Mouse (Mus musculus) cerebellum, adult 11 months (tissue): Measurements from ENCODE around the gene Mrln.
"Not testable (repeated sequence)": the region's sequence is repeated elsewhere in the genome, so short reads cannot be mapped to it uniquely, and the experiment has no call there.

Source experiments
- DNase-seq: peaks from one replicate; pipeline ENCODE4 v3.0.0; 2022

Gene Mrln

DNA sequence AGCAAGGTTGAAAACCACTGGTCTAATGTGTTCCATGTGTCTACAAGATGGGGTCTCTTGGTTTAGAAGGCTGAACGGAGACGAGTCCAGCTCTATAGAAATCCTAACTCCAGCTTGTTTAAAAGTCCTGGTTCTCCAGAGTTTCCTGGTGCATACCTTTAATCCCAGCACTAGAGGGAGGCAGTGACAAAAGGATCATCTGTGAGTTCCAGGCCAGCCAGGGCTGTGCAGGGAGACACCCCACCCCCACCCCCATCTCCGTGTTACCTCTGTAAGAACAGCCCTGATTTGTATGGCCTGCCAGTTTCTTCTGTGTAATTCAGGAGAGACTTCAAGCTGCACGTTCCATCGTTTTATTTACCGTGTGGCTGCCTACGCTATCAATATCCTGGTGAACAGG is 8.7 kb upstream of the Mrln start:
- no peak for DNase-seq

DNA sequence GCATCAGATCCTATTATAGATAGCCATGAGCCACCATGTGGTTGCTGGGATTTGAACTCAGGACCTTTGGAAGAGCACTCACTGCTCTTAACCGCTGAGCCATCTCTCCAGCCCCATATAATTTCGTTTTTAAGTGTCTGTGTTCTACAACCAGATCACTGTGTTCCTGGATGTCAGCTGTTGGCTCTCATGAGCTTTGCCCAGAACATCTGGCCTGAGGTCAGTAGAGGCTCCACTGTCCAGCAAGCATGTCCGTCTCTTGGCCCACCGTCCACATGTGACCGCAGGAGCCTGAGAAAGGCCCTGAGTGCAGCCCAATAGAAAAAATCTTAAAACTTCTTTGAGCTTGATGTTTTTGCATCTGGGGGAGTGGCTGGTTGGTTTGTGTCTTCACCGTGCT is 7.8 kb upstream of the Mrln start:
- DNase-seq = no peak

DNA sequence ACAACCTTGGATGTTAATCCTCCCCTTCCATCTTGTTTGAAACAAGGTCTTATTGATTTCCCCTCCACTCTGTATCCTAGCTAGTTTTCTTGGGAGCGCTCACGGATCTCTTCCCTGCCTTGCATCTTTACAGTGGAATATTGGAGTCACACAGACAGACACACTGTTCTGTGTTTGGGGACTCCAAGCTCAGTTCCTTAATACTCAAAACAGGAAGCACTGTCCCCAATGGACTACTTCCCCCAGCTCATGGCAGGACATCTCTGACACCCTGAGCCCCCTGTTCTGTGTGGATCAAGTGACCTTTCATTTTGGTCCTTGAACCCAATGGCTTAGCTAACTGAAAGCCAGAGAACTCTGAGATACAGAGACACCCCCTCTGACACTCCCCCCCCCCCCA is 6.9 kb upstream of the Mrln start:
- no peak for DNase-seq

DNA sequence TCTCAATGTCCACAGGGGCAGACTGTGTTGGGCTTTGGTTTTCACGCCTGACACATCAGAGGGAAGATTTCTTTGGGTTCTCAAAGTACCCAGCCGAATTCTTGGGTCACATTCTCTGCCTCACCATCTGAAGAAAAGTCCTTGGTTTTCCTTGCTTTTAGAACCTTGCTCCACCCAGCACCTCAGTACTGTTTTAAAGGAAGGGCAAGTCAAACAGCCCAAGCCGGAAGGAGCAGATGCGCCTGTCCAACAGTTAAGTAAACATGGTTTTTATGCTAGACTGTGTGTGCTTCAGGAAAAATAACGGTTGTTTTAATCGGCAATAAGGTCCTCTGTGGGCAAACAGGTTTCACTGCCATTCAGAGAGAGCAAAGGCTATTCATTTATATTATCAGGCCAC is 6.5 kb upstream of the Mrln start:
- no peak for DNase-seq

DNA sequence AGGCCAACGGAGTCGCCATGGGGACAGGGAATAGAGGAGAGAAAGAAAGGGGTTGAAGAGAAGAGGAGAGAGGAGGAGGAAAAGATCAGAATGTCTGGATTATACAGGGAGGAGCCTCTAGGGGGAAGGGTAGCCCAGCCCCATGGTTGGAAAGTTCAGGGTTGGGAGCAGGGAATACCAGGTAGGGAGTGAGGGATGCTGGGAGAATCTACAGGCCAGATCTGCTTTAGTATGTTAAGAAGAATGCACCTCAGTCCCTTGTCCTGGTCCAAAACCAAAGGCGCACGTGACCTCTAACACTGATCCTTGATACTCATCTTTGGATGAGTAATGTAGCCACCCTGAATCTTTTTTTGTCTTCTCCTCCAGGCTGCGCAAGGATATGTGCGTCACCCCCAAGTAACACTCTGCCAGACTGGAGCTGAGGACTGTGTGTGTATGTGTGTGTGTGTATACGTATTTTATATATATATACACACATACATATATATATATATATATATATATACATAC is 5.5 kb upstream of the Mrln start:
- no peak for DNase-seq

DNA sequence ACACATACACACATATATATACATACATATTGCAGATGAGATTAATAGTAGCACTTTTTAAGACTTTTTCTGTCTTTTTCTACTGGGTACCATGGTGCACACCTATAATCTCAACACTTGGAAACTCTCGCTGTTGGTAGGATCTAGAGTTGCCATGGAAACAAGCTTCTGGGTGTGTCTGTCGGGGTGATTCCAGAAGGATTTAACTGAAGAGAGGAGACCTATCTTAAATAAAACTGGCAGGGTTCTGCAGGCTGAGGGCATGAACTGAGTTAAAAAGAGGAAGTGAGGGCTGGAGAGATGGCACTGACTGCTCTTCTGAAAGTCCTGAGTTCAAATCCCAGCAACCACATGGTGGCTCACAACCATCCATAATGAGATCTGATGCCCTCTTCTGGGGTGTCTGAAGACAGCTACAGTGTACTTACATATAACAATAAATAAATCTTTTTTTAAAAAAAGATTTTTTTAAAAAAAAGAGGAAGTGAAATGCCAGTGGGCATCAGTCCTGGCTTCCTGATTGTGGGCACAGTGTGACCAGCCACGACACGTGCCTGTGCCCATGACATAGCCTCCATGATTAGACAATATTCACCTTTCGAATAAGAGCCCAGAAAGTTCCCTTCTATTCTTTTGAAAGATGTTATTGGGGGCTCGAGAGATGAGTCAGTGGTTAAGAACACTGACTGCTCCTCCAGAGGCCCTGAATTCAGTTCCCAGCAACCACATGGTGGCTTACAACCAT is 4.8 kb upstream of the Mrln start:
- DNase-seq = no peak

DNA sequence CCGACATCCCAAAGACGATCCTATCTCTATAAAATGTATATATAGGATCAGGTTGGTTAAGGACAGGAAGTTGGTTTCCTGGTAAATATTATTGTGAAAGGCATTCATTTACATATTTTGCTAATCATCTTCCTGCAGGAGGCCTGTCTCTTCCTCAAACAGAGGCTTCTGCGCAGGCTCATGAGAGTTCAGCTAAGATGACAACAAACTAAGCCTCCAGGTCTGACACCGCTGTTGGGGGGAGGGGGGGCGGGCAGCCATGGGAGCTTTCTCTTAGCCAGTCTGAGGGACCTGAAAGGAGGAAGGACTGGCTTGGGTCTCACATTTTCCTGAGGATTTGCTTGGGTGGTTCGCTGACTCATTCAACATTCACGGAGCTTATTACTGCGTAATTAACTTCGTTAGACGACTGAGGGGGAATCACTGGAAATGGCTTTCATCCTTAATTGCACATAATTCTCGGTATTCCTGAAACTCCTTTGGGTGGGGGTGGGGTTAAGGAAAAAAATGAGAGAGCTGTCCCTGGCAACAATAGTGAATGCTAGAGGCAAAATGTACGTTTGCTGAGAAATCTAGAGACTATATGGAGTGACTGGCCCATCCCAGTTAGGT is 3.5 kb upstream of the Mrln start:
- DNase-seq = no peak

DNA sequence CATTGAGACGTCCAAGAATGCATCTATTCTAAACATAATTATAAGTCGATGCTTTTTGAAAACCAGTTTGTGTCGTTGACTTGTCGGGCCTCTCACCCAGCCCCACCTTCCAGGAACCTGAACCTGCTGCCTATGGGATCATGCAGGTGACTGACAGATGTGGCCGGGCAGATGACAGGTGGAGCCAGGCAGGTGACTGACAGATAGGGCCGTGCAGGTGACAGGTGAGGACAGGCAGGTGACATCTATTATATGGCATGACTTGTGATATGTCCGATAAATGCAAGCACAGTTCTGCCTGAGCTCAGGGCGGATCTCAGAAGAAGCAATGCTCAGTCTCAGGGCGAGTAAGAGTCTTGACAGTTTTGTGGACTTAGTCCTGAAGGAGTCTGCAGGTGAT is 6.8 kb downstream of the Mrln start:
- no peak for DNase-seq

DNA sequence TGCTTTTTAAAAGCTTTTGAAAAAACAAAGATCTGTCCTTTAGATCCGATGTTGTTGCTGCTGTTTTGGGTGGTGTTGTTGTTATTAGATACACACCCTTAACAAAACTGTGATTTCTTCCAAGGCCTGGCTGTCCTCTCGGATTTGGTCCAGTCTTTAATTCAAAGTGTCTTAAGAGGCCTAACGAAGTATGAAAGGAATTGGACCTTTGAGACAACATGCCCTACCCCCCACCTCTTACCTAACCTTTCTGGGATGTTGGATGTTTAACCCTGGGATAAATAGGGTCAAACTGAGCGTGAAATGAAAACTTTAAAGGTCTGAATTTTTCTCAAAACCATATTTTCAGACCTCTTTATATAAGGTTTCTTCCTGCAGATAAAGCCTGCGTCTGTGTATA is 16.5 kb downstream of the Mrln start:
- DNase-seq = no peak

DNA sequence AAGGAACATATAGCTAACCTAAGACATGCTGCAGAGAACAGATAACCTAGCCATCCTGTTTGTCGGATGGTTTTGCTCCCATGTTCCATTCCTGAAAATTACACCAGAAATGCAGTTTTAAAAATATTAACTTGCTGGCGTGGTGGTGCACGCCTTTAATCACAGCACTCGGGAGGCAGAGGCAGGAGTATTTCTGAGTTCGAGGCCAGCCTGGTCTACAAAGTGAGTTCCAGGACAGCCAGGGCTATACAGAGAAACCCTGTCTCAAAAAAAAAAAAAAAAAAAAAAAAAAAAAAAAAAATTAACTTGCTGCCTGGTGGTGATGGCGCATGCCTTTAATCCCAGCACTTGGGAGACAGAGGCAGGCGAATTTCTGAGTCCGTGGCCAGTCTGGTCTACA is 17.8 kb downstream of the Mrln start:
- not testable (repeated sequence) for DNase-seq

DNA sequence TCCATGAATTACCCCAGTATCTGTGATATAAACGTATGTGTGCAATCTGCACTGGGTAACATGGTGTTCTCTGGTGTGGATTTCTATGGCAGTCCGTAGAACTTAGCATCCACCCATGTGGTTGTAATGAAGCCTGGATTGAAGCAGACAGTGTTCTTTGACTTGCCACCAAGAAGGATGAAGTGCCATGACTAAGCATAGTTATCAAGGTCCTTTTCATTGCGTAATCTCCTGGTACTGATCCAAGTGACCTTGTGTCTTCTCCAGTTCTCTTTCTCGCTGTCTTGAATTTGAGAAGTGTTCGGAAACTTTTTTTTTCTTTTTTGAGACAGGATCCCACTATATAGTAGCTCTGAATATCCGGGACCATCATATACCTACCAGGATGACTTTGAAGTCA is 20.1 kb downstream of the Mrln start:
- DNase-seq = no peak

DNA sequence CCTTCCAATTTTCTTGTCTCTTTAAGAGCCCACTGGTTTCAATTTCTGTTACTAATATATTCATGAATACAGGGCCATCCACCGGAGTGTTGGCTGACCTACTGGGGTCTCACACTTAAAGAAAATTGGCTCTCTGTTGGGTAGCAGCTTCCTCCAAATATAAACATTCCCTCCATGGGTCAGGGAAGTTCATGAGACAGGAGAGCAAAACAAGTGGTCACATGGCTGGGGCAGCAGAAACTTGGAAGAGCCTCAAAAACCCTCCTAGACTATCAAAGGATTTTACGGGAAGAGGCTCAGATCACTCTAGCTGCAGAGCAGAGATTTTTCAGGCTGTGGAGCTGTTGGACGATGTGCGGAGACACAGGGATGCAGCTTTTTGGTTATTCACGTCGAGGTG is 21.3 kb downstream of the Mrln start:
- DNase-seq = no peak

DNA sequence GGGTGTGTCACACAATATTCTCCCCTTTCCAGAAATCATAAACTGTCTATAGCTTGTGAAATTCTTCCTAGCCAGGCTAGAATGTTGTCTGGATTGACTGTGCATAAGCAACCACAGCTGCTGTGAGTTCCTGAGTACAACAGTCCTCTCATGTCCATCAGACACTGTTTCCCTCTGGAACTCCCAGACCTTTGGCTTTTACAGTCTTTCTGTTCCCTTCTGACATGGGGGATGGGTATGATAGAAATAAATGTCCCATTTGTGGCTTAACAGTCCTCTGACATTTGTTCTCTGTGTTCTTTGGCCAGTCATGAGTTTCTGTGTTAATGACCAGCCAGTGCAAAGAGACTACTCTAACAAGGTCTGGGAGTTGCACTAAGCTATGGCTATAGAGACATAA is 22.1 kb downstream of the Mrln start:
- DNase-seq = no peak

DNA sequence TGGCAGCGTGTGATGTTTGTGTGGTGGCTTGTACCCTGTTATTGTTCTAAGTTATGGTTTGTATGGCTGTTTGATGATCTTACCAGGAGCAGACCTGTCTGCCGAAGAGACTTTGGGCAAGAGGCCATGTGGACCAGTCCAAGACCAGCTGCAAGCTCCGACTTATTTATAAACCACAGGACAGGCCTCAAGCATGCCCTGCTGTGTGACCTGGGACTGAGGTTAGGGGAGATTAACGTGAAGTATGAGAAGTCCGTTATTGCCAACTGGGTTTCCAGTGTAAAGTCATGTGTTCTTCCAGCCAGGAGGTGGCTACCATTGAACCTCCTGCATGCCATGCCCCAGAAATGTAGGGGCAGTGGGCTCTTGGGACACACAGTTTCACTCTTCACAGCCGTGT is 25.9 kb downstream of the Mrln start:
- DNase-seq = no peak

DNA sequence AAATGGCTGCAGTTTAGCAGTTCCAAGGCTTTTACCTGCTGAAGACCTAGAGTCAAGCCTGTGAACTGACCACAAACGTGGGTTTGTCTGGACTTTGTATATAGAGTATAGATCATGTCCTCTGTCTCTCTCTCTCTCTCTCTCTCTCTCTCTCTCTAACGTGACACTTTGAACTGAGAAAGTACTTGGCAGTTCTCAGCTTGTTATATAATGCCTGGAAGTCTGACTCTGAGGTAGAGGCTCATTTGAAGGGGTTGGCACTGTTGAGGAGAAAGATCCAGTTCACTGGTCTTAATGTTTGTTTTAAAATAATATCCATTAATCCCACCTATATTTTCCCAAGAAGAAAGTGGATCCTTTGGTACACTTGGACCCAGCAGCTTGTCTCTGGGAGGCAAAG is 33.5 kb downstream of the Mrln start:
- no peak for DNase-seq

DNA sequence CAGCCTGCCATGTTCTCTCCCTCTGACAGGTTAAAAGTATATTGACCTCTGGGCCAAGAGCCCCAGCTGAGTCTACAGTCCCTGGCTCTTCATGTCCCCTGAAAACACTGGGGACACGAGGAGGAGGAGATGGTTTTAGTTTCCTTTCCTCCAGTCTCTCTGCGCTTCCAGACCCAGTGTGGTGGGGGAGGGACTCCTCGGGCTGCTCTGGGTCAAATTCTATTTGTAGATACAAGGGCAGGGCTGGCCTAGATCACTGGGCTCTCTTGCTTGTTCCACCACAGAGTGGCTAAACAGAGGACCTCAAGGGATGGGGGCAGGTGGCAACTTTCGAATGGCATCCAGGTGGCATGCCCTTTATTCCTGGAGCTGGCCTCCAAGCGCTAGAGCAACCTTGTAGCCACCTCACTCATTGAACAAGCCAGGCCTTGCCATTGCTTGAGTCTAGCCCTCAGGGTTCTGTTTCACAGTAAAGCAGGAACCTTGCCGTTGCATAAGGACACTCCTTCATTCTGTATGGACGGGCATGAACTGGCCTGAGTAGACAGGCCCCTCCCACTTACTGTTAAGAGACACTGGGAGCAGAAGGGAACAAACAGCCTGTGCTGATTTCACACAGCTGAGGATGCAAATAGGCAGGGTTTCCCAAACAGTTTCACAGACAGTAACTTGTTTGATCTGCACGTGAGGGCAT is 38.4 kb downstream of the Mrln start:
- no peak for DNase-seq

DNA sequence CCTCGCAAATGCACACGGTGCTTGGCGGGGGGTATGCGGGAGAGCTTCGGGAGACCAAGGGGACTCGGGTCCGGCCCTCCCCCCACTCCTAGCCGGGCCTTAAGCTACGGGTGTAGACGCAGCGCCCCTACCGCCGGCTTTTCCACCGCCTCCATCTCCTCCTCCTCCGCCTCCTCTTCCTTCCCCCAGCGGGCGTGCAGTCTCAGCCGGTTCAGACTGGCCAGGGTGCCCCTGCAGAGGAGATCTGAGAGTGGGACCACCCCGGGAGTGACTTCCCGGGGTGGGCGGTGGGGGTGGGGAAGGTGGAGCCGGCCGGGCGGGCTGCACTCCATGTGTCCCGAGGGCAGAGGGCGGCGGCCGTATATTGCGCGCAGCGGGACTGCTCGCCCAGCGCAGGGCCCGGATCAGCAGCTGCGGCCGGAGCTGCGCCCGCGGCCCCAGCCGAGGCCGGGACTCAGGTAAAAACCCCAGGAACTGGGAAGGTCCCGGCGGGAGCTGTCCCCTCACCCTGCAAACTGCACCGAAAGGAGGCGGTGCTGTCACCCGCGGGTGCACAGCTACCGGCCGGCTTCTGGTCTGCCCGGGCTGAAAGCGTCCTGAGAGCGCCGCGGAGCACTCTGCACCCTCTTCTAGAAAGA is 40.6 kb downstream of the Mrln start, which contains the start of gene Slc16a9:
Gene Slc16a9 (plus strand): TSS at position 180 of the 638 bp plus-strand sequence.
- DNase-seq = peak; percentile 38

DNA sequence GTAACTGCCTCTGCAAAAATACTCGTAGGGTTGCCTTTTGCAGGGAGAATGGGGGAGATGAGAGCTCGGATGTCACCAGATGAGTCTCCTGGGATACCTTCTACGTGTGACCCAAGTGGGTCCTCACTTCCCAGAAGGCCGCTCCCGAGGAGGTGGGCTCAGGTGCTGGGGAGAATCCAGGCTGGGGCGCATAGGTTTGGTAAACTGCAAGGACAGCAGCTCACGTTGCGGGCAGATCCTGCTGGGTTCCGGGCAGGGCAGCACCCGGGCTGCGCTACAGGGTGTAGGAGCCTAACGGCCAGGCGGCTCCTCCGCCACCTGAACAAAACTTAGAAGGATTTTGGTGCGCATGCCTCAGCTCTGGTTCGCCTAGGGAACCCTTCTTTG is 41.1 kb downstream of the Mrln start:
- no peak for DNase-seq

DNA sequence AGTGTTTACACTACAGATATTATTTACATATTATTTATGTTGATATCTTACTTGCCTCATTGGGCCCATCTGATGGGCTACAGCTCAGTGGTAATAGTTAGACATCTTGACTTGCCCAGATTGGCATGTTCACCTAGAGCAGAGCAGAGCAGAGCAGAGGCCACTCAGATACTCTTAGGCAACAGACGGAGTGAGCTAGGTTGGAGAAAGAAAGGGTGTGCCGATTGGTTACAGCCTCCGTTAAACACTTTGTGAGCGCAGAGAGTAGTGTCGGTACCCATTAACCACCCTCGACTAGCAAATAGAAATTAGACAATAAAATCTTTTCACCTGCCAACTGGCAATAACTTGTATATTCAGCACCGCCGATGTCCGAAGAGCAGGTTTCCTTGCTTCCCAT is 41.6 kb downstream of the Mrln start:
- no peak for DNase-seq

DNA sequence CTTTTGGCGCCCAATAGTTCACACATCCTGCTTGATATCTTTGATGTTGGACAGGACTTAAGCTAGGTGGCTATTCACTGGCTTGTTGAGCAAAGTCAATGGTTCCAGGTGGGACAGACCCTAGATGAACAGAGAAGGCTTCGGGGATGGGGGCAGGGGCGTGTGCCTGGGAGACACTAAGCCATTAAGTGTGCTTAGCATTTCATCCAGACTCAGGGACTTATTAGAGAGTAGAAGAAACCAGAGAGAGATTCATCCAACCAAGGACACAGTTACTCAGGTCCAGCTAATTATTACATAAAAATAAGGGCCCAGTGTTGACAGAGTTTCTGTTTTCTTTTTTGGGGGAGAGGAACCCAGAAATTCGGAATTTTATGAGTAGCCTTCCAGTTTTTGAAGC is 45.9 kb downstream of the Mrln start:
- no peak for DNase-seq

DNA sequence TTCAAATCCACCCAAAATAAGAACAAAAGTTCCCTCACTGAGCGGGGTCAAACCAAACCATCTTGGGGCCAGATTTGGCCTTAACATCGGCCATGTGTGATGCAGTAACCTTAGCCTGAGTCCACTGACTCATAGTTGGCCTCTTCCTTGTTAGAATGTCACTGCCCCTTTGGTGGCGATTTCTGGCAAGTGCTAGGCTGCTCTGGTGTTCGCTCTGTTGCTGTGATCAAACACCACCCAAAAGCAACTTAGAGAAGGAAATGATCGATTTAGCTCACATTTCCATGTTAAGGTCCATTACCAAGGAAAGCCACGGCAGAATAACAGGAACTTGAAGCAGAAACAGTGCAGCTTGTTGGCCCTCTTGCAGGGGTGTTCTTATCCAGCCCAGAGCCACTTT is 46.3 kb downstream of the Mrln start:
- no peak for DNase-seq

DNA sequence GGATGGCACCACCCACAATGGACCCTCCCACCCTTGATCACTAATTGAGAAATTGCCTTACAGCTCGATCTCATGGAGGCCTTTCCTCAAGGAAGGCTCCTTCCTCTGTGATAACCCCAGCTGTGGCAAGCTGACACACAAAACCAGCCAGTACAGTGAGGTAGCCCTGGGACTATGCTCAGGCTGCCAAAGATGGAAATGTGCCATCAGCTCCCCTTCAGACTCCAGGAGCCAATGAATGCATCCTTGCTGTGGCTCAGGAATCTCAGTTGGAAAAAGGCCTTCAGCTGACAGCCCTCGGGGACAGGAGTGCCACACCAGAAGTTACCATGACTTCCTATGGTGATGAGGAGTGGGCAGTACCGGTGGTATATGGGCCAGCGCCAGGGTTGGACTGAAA is 50.2 kb downstream of the Mrln start:
- DNase-seq = no peak

DNA sequence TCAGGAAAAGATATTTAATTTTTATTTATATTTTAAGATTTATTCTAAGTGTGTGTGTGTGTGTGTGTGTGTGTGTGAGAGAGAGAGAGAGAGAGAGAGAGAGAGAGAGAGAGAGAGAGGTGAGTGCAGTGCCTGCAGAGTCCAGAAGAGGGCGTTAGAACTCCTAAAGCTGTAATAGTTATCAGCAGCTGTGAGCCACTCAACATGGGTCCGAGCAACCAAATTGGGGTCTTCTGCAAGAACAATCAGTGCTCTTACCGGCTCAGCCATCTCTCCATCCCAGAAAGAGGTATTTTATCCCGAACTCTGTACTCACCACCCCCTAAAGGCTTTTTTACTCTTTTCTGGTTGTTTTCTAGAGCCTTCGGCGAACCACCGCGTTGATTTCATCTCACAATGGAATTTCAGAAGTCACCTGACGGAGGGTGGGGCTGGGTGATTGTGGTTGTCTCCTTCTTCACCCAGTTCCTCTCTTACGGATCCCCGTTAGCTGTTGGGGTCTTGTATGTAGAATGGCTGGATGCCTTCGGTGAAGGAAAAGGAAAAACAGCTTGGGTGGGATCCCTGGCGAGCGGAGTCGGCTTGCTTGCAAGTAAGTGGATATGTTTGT is 51.2 kb downstream of the Mrln start:
- DNase-seq = no peak
